Mouse (Mus musculus) megakaryocyte, adult 5-6 weeks (primary cell): ENCODE data around the gene Prss43. TPM values are rescaled to one million over a fixed set of nuclear protein-coding genes. Genes with fewer than 3 reads are reported as not detected.

Experiments used
- ATAC-seq: 2 replicates; pipeline ENCODE4 v1.8.0; 2016; ENCODE audit warnings: mild to moderate bottlenecking, inconsistent platforms; ENCODE audit not compliant: poor library complexity, severe bottlenecking
- total RNA-seq, 2 experiments: library from RNA; stranded (forward) in 1 of 2; stranded (reverse) in 1 of 2; fragments of 153-499, 151-499 nt in 1 of 2; fragments of 221-1000, 200-1000 nt in 1 of 2; gene quantifications; 2 replicates each; pipeline versions ENCODE4 v1.2.3 to v1.2.4; 2015 to 2017

Gene Prss43
- total RNA-seq, 2 experiments from 2014 or later: not detected

- no peak for ATAC-seq
These were observed 9.6 kb downstream of the Prss43 start for GRCm38 (mm10) chr9:110836112-110836511.

- ATAC-seq: peak; percentile 65
These were observed 14.4 kb downstream of the Prss43 start for GRCm38 (mm10) chr9:110840905-110841304.

- peak; percentile 60 for ATAC-seq
These were observed 14.9 kb downstream of the Prss43 start for GRCm38 (mm10) chr9:110841438-110841837.

GRCm38 (mm10) chr9:110844206-110844605 is 17.7 kb downstream of the Prss43 start, which contains the start of gene Prss46:
TSS of gene Prss46 (plus strand) at chr9:110844506.
- ATAC-seq: no peak

- no peak for ATAC-seq
These were observed 22.7 kb downstream of the Prss43 start for GRCm38 (mm10) chr9:110849162-110849561.

- no peak for ATAC-seq
These were observed 29.4 kb downstream of the Prss43 start for GRCm38 (mm10) chr9:110855903-110856302.

- ATAC-seq: peak; percentile 71
These were observed 30.4 kb downstream of the Prss43 start for GRCm38 (mm10) chr9:110856920-110857319.

- 0 out of 2 replicates have a peak, but pooled peaks have one; percentile 43 for ATAC-seq
These were observed 31.4 kb downstream of the Prss43 start, which contains the start of gene Prss50 for GRCm38 (mm10) chr9:110857781-110858472. TSS of gene Prss50 (plus strand) at chr9:110857967.

- no peak for ATAC-seq
These were observed 32.0 kb downstream of the Prss43 start for GRCm38 (mm10) chr9:110858523-110858922.

GRCm38 (mm10) chr9:110858967-110859596 is 32.6 kb downstream of the Prss43 start:
- ATAC-seq: no peak

GRCm38 (mm10) chr9:110871030-110871429 is 44.5 kb downstream of the Prss43 start:
- ATAC-seq: peak; percentile 72

- ATAC-seq: no peak
These were observed 47.5 kb downstream of the Prss43 start for GRCm38 (mm10) chr9:110873681-110874659.

GRCm38 (mm10) chr9:110874660-110875191 is 48.2 kb downstream of the Prss43 start:
- no peak for ATAC-seq

GRCm38 (mm10) chr9:110875288-110875695 is 48.8 kb downstream of the Prss43 start:
- no peak for ATAC-seq

GRCm38 (mm10) chr9:110877353-110877752 is 50.9 kb downstream of the Prss43 start:
- ATAC-seq: peak; percentile 59; the same call in 1 of the 2 replicates

- ATAC-seq: no peak
These were observed 51.4 kb downstream of the Prss43 start for GRCm38 (mm10) chr9:110877888-110878287.

- ATAC-seq: no peak
These were observed 52.9 kb downstream of the Prss43 start, which contains the start of gene Als2cl for GRCm38 (mm10) chr9:110879191-110879920. TSS of gene Als2cl (plus strand) at chr9:110879870.

- ATAC-seq: peak; percentile 34; the same call in 1 of the 2 replicates
These were observed 53.6 kb downstream of the Prss43 start, which contains the start of gene Tmie for GRCm38 (mm10) chr9:110879998-110880561. TSS of gene Tmie (minus strand) at chr9:110880113.

- ATAC-seq: no peak
These were observed 54.3 kb downstream of the Prss43 start for GRCm38 (mm10) chr9:110880772-110881171.
